Mouse (Mus musculus): ENCODE data around the gene Lmo1.

Lmo1 gene

DNA sequence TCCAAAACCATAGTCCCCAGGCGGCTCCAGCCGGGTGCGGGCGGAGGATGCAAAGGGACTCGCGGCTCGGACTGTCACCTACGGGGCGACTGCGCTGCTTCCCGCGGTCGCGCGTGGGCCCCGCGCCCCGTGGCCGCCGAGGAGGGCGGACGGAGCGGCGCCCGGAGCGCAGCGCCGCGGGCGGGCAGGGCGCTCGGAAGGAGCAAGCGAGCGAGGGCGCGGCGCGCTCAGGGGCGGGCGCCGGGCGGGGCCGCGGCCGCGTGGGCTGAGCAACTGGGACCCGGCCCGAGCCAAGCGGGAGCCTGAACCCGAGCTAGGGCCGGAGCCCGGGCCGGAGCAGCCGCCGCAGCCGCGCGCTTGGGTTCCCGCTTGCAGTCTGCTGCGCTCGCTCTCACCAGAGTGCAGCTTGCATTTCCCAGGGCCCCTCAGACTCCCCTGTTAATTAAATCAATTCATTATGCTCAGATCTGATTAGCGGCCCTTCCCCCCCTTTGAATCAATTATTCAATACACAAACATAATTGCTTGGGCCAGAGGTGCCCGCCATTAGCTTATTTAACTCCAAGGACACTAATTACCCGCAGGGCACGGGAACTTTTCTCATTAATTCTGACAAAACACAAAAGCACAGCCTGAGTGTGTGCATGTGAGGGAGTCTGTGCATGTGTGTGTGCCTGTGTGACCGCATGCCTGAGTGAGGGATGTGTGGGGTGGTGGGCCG, at the start of gene Lmo1:
Lmo1 (minus strand) TSS at position 259 of the 721 bp plus-strand sequence.
- no peak for DNase-seq (ENCODE audit: low spot score)

DNA sequence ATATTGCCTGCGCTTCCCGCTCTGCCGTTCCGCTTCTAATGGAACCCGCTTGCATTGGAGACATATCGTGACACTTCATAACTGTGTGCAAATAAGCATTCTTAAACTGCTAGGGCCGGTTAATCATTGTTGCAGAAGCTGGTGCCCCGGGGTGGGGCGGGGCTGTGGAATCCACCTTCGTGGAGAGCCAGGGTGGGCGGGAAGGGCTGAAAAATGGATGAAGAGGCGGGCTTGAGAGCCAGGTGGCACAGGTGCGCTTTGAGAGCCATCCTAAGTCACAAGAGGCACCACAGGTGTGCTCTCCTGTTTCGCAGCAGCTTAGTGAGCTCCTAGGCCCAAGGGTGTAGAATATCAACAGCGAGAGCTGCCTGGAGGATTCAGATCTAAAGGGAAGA, 46.7 kb upstream of the Lmo1 start:
- DNase-seq (ENCODE audit: low spot score), result no peak

DNA sequence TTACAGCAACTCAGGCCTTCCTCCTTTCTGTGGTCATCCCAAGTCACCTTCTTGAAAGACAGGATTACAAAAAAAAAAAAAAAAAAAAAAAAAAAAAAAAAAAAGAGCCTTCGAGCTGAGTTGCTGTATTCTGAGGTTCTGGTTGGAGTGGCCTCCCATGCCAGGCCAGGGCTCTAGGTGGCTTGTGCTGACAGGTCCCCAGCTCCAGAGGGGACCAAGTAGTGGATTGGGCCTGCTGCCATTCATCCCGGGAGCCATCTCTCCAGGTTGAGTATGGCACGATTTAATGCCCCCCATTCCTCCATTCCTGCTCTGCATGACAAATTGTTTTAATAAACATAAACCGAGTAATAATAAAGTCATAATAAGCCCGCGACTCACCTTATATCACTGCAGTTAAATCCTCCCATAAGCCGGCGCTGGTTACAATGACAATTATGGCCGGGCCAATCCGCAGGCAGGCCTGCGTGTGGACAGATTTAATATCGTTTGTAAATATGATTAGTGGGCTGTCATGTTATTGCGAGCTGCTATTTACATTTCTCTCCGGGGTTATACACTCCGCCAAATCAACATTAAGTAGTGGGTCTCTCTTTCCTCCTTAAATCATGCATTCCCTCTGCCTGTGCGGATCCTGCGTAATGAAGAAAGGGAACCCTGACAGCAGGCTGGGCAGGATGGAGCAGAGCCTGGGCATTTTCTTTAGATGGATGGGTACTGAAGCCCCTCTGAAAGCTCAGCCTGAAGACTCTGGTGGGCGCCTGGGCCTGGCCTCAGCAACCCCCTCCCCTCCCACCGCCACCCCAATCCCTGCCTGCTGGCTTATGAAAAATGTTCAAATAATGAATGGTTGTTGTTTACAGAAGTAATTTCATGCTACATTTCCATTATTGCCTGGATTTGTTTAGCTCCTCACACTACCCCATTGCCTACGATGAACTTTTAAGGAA, 46.0 kb upstream of the Lmo1 start:
- DNase-seq (ENCODE audit: low spot score), result no peak

DNA sequence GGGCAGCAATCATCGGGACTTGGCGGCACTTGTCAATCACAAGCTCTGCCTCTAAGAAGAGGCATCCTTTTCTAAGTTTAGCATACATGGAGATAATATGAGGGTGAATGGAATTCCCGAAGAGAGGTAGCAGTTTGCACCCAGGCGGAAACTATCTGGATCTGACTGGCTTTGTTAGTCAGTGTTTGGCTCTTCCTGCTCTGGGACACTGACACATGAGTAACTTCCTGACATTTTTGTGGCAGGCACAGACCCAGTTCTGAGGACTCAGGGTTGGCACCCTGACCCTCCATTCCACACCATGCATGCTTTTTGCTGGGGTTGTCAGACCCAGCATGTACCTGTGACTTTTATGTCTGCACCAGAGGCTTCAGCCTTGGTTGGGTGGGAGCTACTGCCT, 45.0 kb upstream of the Lmo1 start:
- no peak for DNase-seq (ENCODE audit: low spot score)

DNA sequence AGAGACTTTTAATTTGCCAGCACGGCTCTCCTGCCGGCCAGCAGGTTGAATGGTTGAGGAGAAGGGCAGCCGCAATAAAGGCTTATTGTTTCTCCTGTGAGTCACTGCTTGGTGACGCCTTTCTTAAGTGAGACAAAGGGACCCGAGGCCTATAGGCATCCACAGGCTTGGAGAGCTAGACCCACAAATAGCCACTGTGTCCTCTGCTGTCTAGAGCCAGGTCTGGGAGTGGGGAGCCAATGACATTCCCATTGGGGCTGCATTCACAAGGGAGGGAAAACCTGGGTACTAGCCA, 43.9 kb upstream of the Lmo1 start:
- DNase-seq (ENCODE audit: low spot score), result no peak

DNA sequence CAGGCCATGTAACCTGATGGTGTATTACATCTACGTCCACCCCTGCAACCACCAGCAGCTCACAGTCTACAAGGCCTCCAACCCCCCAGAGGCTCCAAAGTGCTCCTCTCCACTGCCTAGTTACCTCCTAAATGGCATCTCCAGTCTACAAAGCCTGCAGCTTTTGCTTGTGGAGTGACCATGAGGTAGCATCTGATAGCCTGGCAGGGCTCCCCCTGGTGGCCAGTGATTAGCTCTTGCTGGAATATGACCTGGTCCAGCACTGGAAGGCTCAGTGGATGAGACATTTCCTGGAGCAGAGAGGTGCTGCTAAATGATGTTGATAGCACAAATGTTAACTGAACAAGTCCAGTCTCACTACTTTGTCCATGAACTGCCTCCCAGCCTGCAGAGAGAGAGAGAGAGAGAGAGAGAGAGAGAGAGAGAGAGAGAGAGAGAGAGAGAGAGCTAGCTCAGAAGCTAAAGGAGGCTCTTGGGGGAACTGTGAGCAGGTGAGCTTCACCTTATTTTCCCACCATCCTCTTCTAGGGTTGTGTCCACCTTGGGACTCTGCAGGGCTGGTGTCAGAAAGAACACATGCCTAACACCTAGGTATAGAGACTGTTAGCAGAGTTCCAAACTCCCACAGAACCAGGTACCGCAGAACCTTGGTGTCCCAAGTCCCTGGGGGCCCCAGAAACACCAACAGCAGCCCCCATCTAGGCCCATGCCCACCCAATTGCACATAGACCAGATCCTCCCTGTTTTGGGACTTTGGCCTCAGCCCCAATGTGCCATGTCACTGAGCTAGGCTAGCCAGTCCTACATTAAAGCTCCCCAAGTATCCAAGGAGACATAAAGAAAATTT, 43.3 kb upstream of the Lmo1 start:
- DNase-seq (ENCODE audit: low spot score), result peak; percentile 91

DNA sequence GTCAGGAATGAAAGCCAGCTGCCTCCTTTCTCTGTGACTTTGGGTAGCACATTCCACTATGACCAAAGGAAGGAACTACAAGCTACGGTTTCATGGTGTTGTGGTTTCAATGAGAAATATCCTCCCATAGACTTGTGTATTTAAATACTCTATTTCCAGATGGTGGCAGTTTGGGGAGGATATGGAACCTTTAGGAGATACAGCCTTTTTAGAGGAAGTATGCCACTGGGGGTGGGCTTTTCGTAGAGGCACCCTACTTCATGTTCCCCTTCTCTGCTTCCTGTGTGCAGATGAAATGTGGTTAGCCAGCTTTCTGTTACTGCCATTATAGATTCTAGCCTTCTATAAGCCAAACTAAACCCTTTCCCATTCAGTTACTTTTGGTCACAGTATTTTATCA, 34.8 kb upstream of the Lmo1 start:
- no peak for DNase-seq (ENCODE audit: low spot score)

DNA sequence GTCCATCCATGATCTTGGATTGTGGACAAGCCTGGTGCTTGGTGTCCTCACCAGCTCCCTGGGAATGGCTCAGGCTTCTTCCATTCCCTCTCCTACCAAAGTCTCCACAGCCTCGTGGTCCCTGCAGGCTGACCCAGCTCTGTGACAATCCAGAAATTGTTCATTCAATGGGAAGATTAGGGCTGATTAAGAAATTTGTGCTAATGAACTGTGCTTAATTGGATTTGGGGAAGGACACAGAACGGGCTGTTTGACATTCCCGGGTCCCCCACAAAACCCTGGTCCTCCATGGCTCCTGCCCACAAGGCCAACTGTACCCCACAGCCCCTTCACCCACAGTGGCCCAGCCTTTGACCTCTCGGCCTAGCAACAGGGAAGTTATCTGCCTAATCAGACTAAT, 32.8 kb upstream of the Lmo1 start:
- DNase-seq (ENCODE audit: low spot score), result no peak

DNA sequence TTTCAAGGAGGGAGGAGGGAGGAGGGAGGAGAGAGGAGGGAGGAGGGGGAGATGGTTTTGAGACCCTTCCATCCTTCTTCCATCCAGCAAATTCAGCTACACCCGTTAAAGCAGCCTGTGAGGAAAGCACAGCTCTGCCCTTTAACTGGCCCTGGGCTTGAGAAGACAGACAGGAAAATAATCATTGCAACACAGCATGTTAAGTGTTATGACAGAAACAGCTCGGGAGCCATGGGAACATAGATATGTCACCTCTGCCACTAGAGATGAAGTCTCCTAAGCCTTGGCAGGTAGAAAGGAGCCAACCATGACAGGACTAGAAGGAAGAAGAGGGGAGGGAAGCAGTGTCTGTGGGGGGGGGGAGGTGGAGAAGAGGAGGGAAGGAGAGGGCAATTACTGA, 31.4 kb upstream of the Lmo1 start:
- DNase-seq (ENCODE audit: low spot score), result no peak

DNA sequence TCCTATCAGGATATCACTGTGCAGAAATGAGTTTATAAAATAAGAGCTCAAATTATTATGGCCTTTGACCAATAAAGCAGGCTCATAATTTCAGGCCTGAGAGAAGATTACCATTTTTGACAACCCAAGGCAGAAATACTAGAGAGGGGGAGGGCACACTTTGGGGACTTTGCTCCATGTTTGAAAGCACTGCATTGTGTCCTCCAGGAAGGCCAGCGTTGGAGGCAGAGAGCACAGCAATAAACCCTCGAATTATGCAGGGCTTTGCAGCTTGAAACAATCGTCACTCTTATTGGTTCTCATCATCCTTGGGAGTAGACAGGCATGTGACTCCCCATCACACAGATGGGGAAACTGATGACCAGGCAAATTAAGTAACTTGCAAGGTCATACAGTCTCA, 28.1 kb upstream of the Lmo1 start:
- DNase-seq (ENCODE audit: low spot score), result no peak

DNA sequence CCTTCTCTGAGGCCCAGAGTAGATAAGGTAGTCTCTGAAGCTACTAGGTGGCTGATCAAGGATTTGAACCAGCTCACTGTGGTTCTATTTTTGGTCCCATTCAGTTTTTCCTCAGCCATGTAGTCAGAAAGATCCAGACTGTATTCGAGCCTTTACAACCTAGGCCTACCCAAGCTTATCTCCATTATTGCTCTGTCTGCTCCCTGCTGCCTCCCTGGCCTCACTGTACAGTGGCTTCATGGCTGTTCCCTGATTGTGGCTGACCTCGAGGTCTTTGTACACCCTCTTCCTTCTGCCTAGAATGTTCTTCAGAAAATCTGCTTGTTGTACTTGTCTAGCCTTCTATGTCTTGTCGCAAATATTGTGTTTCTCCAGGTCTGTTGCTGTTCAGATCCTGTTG, 25.6 kb upstream of the Lmo1 start:
- no peak for DNase-seq (ENCODE audit: low spot score)

DNA sequence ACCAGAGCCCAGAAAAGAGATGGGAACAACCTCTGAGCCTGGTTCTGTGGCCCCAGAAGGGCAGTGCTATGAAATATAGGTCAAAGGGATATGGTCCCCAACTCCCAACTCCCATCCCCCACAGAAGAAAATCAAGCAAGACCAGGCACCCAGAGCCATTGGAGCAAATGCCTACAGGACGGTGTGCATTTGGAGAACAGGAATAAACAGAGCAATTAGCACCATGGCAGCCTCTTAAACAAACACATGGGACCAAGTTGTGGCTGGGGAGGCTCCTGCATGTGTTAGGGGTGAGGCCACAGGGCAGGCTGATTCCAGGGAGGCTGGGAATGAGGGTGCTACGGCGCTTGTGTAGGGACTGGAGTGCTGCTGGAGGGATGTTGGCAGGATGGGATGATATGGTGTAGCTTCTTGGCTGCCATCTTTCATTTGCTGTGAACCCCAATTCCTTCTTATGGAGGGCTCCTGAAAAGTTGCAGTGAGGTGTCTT, 22.2 kb upstream of the Lmo1 start:
- no peak for DNase-seq (ENCODE audit: low spot score)

DNA sequence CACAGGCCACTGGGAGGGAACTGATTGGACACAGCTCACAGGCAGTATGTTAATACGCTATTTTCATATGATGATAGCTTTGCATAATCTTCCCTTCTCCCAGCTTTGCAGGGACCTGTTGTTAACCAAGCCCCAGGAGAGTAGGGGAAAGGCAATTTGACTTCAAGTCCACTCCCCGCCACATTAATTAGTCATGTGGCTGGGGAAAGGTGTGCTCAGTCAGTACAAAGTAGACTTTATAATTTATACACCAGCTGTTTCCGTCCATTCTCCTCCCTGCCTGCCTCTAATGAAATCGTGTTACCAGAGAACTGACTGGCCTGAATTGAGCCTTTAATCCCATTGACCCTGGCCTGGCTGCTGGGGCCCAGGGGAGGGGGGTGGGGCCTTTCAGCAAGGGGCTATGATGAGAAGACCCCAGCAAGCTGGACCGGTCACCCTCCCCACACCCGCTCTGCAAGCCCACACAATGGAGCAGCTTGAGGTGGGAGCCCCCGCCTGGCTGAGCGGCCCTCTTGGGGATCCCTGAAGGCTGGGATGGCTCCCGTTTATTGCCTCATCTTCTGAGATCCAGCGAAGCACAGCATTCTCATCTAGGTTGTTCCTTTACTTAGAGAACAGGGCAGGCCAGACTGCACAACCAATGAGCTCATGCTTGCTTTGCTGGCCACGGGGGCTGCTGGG, 21.5 kb upstream of the Lmo1 start:
- no peak for DNase-seq (ENCODE audit: low spot score)

DNA sequence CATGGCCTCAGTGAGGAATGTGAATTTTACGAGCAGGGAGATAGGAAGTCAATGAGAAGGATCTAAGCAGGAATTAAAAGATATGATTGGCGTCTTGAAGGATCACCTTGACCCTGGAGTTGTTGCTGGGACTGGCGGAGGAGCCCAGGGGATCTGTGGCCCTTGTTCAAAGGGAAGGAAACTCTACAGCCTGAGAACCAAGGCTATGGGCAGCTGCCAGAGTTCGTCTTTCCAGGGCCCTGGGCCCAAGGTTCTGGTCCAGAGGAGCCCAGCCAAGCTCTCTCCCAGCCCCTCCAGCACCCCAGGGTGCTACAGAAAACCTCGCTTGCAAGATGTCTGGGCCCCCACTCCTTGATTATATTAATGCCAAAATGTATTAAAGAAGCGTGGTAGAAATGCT, 21.0 kb upstream of the Lmo1 start:
- DNase-seq (ENCODE audit: low spot score), result no peak

DNA sequence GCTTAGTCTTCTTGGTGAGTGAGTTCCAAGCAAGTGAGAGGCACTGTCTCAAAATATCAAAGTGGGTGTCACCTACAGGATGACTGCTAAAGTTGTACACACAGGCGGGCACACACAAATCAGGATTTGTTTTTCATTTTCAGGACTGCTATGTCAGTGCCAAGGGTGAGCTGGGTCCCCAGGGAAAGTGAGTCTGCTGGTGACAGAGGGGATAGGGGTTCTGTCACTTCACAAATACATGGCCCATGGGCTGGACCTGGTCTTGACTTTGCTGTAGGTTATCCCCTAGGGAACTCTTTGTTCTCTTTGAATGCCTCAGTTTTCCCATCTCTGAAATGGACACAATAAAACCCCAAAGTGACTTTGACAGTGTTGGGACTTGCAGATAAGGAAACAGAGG, 19.8 kb upstream of the Lmo1 start:
- no peak for DNase-seq (ENCODE audit: low spot score)

DNA sequence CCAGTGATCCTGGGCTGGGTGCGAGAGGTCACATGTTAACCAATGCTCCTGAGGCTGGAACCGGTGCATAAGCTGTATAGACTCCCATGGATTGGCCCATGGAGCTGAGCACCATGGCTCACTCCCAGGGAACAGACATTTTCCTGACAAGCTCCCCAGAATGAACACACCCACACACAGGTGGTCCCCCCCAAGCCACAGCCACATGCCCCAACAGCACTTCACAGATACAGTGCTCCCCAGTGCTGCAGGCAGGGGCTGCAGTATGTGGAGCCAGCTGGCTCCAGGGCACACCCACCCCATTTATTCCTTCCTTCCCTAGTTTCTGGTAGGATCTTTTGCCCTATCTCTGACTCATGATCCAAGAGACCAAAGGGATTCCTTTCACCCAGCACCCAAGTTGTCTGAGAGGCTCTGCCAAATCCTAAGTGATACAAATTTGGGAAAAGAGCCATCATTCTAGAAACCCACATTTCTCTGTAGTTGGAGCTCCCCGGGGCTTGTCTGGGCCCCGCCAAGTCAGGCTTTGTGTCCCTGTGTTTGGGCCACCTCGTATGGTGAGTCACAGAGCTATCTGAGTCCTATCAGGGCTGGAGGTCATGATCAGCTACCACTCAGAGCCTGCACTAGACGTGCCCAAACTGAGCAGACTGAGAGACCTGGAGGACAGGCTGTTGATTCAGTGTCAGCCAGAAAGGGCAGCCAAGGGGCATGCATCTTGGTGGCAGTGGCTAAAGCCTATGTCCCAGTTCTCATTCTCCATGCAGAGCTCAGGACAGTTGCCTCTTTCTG, 12.4 kb upstream of the Lmo1 start:
- DNase-seq (ENCODE audit: low spot score), result no peak

DNA sequence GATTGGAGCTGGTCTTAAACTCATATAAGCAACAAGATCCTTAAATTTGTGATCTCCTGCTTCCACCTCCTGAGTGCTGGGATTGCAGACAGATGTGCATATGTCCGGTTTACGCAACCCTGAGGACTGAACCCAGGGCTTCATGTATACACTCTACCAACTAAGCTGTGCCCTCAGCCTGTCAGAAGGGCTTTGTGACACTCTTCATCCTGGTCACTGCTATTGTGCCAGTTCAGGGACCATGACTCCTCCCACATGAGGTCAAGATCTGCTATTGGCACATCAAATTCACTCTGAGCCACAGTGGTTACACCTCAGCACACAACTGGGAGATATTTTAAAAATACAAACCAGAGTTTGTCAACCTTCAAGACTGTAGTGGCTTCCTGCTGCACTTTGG, 11.0 kb upstream of the Lmo1 start:
- no peak for DNase-seq (ENCODE audit: low spot score)

DNA sequence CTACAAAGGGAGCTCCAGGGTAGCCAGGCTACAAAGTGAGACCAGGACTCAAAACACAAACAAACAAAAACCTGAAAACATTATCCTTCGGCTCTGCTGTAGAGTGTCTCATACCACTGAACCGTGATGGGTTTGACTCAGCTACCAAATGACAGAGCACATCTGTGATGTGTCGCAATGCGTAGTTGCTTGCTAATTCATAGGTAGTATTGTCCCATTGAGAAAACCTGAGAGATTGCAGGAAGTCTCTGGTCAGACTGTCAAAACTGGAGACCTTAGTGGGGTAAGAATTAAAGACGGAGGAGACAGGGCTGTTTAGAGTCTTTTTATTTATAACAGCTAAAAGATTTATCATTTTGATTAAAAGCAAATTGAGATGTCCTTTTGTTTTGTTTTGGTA, 10.6 kb upstream of the Lmo1 start:
- DNase-seq (ENCODE audit: low spot score), result no peak

DNA sequence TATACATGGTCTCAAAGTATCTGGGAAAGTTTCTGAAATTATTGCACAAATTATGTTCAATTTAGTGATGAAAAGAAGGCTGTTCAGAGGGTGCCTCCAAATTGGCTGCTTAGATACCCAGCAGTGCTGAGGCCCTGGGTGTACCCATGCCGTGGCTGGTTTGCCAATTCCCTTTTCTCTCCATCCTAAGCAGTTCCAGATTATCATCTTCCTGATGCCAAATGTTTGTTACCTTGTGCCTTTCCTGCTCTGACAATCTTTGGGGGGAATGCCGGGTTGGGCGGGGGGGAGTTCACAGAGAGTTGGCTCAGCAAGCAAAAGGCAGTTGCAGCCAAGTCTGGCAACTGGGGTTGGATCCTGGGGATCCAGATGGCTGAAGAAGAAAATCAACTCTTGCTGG, 1.7 kb upstream of the Lmo1 start:
- no peak for DNase-seq (ENCODE audit: low spot score)

DNA sequence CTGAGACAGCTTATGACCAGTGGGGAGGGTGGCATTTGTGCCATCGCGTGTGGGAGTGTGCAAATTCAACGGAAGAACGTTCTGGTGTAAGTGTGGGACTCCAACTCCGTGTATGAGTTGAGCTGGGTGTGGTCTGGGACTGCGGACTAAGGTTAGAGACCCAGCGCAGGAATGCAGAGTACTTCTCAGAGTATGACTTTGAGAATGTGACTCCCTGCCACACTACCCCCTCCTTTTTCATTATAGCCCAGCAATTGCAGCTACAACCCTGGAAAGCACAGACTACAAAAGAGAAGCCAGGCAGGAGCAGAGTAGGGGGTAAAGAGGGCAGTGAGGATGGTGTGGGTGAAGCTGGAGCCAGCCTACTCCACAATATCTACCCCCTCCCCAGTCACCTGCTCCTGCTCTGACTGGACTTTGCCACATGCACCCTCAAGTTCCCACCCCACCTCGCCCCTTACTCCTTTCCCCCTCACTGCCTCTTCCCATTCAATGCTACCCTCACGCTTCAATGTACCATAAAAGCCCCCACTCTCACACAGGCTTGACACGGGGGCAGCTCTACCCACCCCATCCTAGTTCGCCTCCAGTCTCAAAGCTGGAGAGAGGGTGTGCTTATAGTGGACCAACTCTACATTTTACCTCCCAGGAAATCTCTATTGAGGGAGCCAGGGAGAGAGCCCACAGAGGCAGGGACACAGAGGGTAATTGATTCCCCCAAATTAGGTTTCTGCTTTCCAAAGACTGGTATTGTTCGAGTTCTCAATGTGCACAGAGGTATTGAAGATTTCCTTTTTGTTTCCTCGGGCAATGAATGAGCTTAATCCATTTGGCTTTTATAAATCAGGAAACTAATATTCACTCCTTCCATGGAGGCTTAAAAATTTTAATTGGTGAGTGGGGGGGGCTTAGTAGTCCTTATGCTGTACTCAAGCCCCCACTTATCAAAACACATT, 941 bp upstream of the Lmo1 start:
- no peak for DNase-seq (ENCODE audit: low spot score)
